Mouse (Mus musculus): ENCODE results near the gene Dmc1. TPM values are rescaled to one million over a fixed set of nuclear protein-coding genes. Genes with fewer than 3 reads are reported as not detected.

The Dmc1 gene
- polyA plus RNA-seq, 1 experiment from 2014 or later, result 1.7 TPM

GRCm38 (mm10) chr15:79608214-79608613, 3.3 kb upstream of the Dmc1 start:
- WGBS, result 81% methylated on average over 7 of the region's 7 CpGs
- peaks cover 9% of the 10 kb centered on the region; the same call in 1 of the 2 replicates for H3K36me3 ChIP-seq
- H3K4me1 ChIP-seq, result peaks cover 9% of the 10 kb centered on the region
- H3K27me3 ChIP-seq (ENCODE audit: low read depth, poor library complexity, severe bottlenecking), result peaks cover 26% of the 10 kb centered on the region
- H3K27ac ChIP-seq, result no peak overlapping the region
- no peak overlapping the region for H3K4me3 ChIP-seq
- H3K9me3 ChIP-seq (replicated peaks), result no peaks in the 10 kb centered on the region; the same call in 1 of the 2 replicates
- no peak for DNase-seq (ENCODE audit: low spot score)

GRCm38 (mm10) chr15:79607757-79608156, 2.8 kb upstream of the Dmc1 start:
- Histone ChIP-seq H3K4me3 (no peak overlapping the region), H3K36me3 (peaks cover 6% of the 10 kb centered on the region; the same call in 1 of the 2 replicates), H3K27ac (no peak overlapping the region), H3K4me1 (peaks cover 9% of the 10 kb centered on the region), H3K9me3 (replicated peaks) (no peaks in the 10 kb centered on the region; the same call in 1 of the 2 replicates), H3K27me3 (ENCODE audit: low read depth, poor library complexity, severe bottlenecking) (peaks cover 29% of the 10 kb centered on the region)
- WGBS, result 58% methylated on average over 2 of the region's 2 CpGs
- no peak for DNase-seq (ENCODE audit: low spot score)

GRCm38 (mm10) chr15:79606161-79606560, 1.3 kb upstream of the Dmc1 start:
- Histone ChIP-seq H3K27ac (no peak overlapping the region), H3K27me3 (ENCODE audit: low read depth, poor library complexity, severe bottlenecking) (peaks cover 29% of the 10 kb centered on the region), H3K4me1 (peaks cover 9% of the 10 kb centered on the region), H3K4me3 (no peak overlapping the region), H3K36me3 (peaks cover 2% of the 10 kb centered on the region; the same call in 1 of the 2 replicates), H3K9me3 (replicated peaks) (no peaks in the 10 kb centered on the region; the same call in 1 of the 2 replicates)
- WGBS, result 93% methylated on average over 12 of the region's 12 CpGs
- no peak for DNase-seq (ENCODE audit: low spot score)

- no peaks in the 10 kb centered on the region for H3K36me3 ChIP-seq
- H3K27ac ChIP-seq, result no peak overlapping the region
- H3K4me1 ChIP-seq, result peaks cover 8% of the 10 kb centered on the region
- no peak overlapping the region for H3K4me3 ChIP-seq
- H3K27me3 ChIP-seq (ENCODE audit: low read depth, poor library complexity, severe bottlenecking), result peaks cover 20% of the 10 kb centered on the region
- H3K9me3 ChIP-seq (replicated peaks), result no peaks in the 10 kb centered on the region; the same call in 1 of the 2 replicates
- 84% methylated on average over 2 of the region's 2 CpGs for WGBS
- no peak for DNase-seq (ENCODE audit: low spot score)
Measured at GRCm38 (mm10) chr15:79600176-79600575, 4.7 kb downstream of the Dmc1 start.

- DNase-seq (ENCODE audit: low spot score), result no peak
- H3K27ac ChIP-seq, result no peak overlapping the region
- no peak overlapping the region for H3K4me3 ChIP-seq
- 0 out of 2 replicates have a peak, but pooled peaks cover 6% of the 10 kb centered on the region for H3K27me3 ChIP-seq (ENCODE audit: low read depth, poor library complexity, severe bottlenecking)
- H3K4me1 ChIP-seq, result no peaks in the 10 kb centered on the region
- WGBS, result 90% methylated on average over 1 of the region's 1 CpGs
- H3K36me3 ChIP-seq, result no peaks in the 10 kb centered on the region
- no peaks in the 10 kb centered on the region for H3K9me3 ChIP-seq (replicated peaks)
Measured at GRCm38 (mm10) chr15:79598715-79599114, 6.2 kb downstream of the Dmc1 start.

- no peak for DNase-seq (ENCODE audit: low spot score)
- Histone ChIP-seq H3K36me3 (no peaks in the 10 kb centered on the region), H3K9me3 (replicated peaks) (no peaks in the 10 kb centered on the region), H3K4me1 (no peaks in the 10 kb centered on the region), H3K27me3 (ENCODE audit: low read depth, poor library complexity, severe bottlenecking) (no peaks in the 10 kb centered on the region), H3K27ac (no peak overlapping the region), H3K4me3 (no peak overlapping the region)
- 85% methylated on average over 1 of the region's 1 CpGs for WGBS
Measured at GRCm38 (mm10) chr15:79581581-79581980, 23.3 kb downstream of the Dmc1 start.

- Histone ChIP-seq H3K27me3 (ENCODE audit: low read depth, poor library complexity, severe bottlenecking) (no peaks in the 10 kb centered on the region), H3K4me1 (no peaks in the 10 kb centered on the region), H3K36me3 (no peaks in the 10 kb centered on the region), H3K27ac (no peak overlapping the region), H3K4me3 (no peak overlapping the region), H3K9me3 (replicated peaks) (no peaks in the 10 kb centered on the region)
- 82% methylated on average over 6 of the region's 6 CpGs for WGBS
- DNase-seq (ENCODE audit: low spot score), result no peak
Measured at GRCm38 (mm10) chr15:79577671-79578426, 27.1 kb downstream of the Dmc1 start.

- no peaks in the 10 kb centered on the region for H3K27me3 ChIP-seq (ENCODE audit: low read depth, poor library complexity, severe bottlenecking)
- no peaks in the 10 kb centered on the region for H3K36me3 ChIP-seq
- WGBS, result 91% methylated on average over 2 of the region's 2 CpGs
- no peak overlapping the region for H3K4me3 ChIP-seq
- H3K9me3 ChIP-seq (replicated peaks), result no peaks in the 10 kb centered on the region
- no peak for DNase-seq (ENCODE audit: low spot score)
- no peak overlapping the region for H3K27ac ChIP-seq
- no peaks in the 10 kb centered on the region for H3K4me1 ChIP-seq
Measured at GRCm38 (mm10) chr15:79576947-79577346, 28.0 kb downstream of the Dmc1 start.

GRCm38 (mm10) chr15:79575543-79576222, 29.2 kb downstream of the Dmc1 start:
- no peak overlapping the region for H3K4me3 ChIP-seq
- no peaks in the 10 kb centered on the region for H3K9me3 ChIP-seq (replicated peaks)
- no peak for DNase-seq (ENCODE audit: low spot score)
- WGBS, result 60% methylated on average over 1 of the region's 1 CpGs
- H3K36me3 ChIP-seq, result no peaks in the 10 kb centered on the region
- no peaks in the 10 kb centered on the region for H3K4me1 ChIP-seq
- no peaks in the 10 kb centered on the region for H3K27me3 ChIP-seq (ENCODE audit: low read depth, poor library complexity, severe bottlenecking)
- H3K27ac ChIP-seq, result no peak overlapping the region

- H3K4me3 ChIP-seq, result no peak overlapping the region
- no peak overlapping the region for H3K27ac ChIP-seq
- 91% methylated on average over 9 of the region's 9 CpGs for WGBS
- no peaks in the 10 kb centered on the region for H3K27me3 ChIP-seq (ENCODE audit: low read depth, poor library complexity, severe bottlenecking)
- no peaks in the 10 kb centered on the region for H3K36me3 ChIP-seq
- no peaks in the 10 kb centered on the region for H3K9me3 ChIP-seq (replicated peaks)
- DNase-seq (ENCODE audit: low spot score), result no peak
- no peaks in the 10 kb centered on the region for H3K4me1 ChIP-seq
Measured at GRCm38 (mm10) chr15:79562417-79562816, 42.5 kb downstream of the Dmc1 start.

- Histone ChIP-seq H3K9me3 (replicated peaks) (no peaks in the 10 kb centered on the region), H3K4me1 (no peaks in the 10 kb centered on the region), H3K27me3 (ENCODE audit: low read depth, poor library complexity, severe bottlenecking) (no peaks in the 10 kb centered on the region), H3K4me3 (no peak overlapping the region), H3K36me3 (no peaks in the 10 kb centered on the region), H3K27ac (no peak overlapping the region)
- DNase-seq (ENCODE audit: low spot score), result no peak
- 75% methylated on average over 3 of the region's 3 CpGs for whole genome bisulfite sequencing
Measured at GRCm38 (mm10) chr15:79559649-79560048, 45.3 kb downstream of the Dmc1 start.

GRCm38 (mm10) chr15:79552566-79552965, 52.3 kb downstream of the Dmc1 start:
- WGBS, result 83% methylated on average over 5 of the region's 5 CpGs
- Histone ChIP-seq H3K4me1 (no peaks in the 10 kb centered on the region), H3K4me3 (no peak overlapping the region), H3K9me3 (replicated peaks) (no peaks in the 10 kb centered on the region), H3K36me3 (no peaks in the 10 kb centered on the region), H3K27ac (no peak overlapping the region), H3K27me3 (ENCODE audit: low read depth, poor library complexity, severe bottlenecking) (0 out of 2 replicates have a peak, but pooled peaks cover 3% of the 10 kb centered on the region)
- no peak for DNase-seq (ENCODE audit: low spot score)

- Histone ChIP-seq H3K4me1 (peaks cover 22% of the 10 kb centered on the region), H3K27ac (no peak overlapping the region), H3K27me3 (ENCODE audit: low read depth, poor library complexity, severe bottlenecking) (0 out of 2 replicates have a peak, but pooled peaks cover 3% of the 10 kb centered on the region), H3K4me3 (no peak overlapping the region), H3K36me3 (peaks cover 19% of the 10 kb centered on the region), H3K9me3 (replicated peaks) (no peaks in the 10 kb centered on the region)
- DNase-seq (ENCODE audit: low spot score), result no peak
- WGBS, result 94% methylated on average over 2 of the region's 2 CpGs
Measured at GRCm38 (mm10) chr15:79548226-79548625, 56.7 kb downstream of the Dmc1 start.

Measured in limb, embryonic 10.5 days (tissue).